Comparison of ENCODE assay signal across 8 mouse cellular contexts in the genomic region with DNA sequence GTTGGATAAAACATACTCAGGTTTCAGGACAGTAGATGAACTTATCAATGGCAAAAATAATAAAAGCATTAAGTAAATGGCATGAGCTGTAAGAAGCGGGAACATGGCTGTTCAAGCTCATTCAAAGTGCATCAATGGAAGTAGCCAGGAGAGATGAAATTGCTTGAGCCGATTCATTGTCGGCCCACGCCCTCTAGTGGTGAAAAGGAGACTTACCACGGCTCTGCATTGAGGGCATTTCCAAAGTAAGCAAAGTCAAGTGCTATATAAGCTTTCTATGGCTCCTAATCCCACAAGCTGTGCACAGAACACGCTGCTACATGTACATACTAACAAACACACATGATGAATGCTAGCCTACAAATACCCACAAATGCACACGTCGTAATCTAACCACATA. TPM values are rescaled to one million over a fixed set of nuclear protein-coding genes. Genes with fewer than 3 reads are reported as not detected.
DNase-seq lines count a peak whose midpoint lies in the region; ATAC-seq and TF ChIP-seq lines count a peak whose summit lies in the region.

No protein-coding gene starts in this region.

- H3K27ac ChIP-seq in liver, adult 2 months (replicated peaks; ENCODE audit: insufficient read depth, low read depth, low read length) = no peak overlapping the region
- no peak overlapping the region for H3K27ac ChIP-seq in neural tube, embryonic 11.5 days (ENCODE audit: low read depth, low read length)
- no peak overlapping the region for H3K27ac ChIP-seq in stomach, embryonic 15.5 days

- H3K4me3 ChIP-seq in liver, adult 2 months (ENCODE audit: insufficient read depth, low read depth, low read length) = no peak overlapping the region
- no peak overlapping the region for H3K4me3 ChIP-seq in neural tube, embryonic 11.5 days (ENCODE audit: low read depth, low read length)
- no peak overlapping the region for H3K4me3 ChIP-seq in stomach, embryonic 15.5 days (replicated peaks)

- H3K9ac ChIP-seq in liver, adult 2 months (ENCODE audit: low read depth, low read length) = no peak overlapping the region
- no peak overlapping the region for H3K9ac ChIP-seq in neural tube, embryonic 11.5 days (ENCODE audit: low read length)
- no peak overlapping the region for H3K9ac ChIP-seq in stomach, embryonic 15.5 days

- WGBS in liver, adult 2 months = 17% methylated on average over 8 of the region's 8 CpGs
- WGBS in neural tube, embryonic 11.5 days = 21% methylated on average over 8 of the region's 8 CpGs
- WGBS in stomach, embryonic 15.5 days = 15% methylated on average over 8 of the region's 8 CpGs

- no peak for ATAC-seq in neural tube, embryonic 11.5 days (ENCODE audit: insufficient read depth, low FRiP score, low TSS enrichment)
- peak; percentile 50; the same call in 1 of the 2 replicates for ATAC-seq in stomach, embryonic 15.5 days (ENCODE audit: insufficient read depth, low FRiP score, low read depth)

- peak; percentile 32 to 43 for DNase-seq in urinary bladder, adult 18-20 months (ENCODE audit: low spot score in 2 of 2)
- DNase-seq in urinary bladder, adult 2 months (ENCODE audit: low spot score) = no peak
- DNase-seq in cerebellum, postnatal 4 days (ENCODE audit: low spot score in 2 of 2) = peak; percentile 62 to 79
- DNase-seq in gastrocnemius, postnatal 14 days = peak; percentile 65
- peak; percentile 79 for DNase-seq in kidney, adult 9 months
- peak; percentile 51 for DNase-seq in liver, adult 2 months (ENCODE audit: extremely low read depth, low read depth, low spot score)
- DNase-seq in neural tube, embryonic 11.5 days (ENCODE audit: low spot score) = peak; percentile 75

- no peaks in the 10 kb centered on the region for H3K4me1 ChIP-seq in liver, adult 2 months (ENCODE audit: control insufficient read depth, insufficient read depth, low read length)
- H3K4me1 ChIP-seq in neural tube, embryonic 11.5 days (ENCODE audit: control insufficient read depth, insufficient read depth, low read length) = no peaks in the 10 kb centered on the region
- no peaks in the 10 kb centered on the region for H3K4me1 ChIP-seq in stomach, embryonic 15.5 days

- no peaks in the 10 kb centered on the region for H3K9me3 ChIP-seq in neural tube, embryonic 11.5 days (ENCODE audit: control insufficient read depth, low read length)
- no peaks in the 10 kb centered on the region for H3K9me3 ChIP-seq in stomach, embryonic 15.5 days

- no peaks in the 10 kb centered on the region; the same call in 1 of the 2 replicates for H3K27me3 ChIP-seq in liver, adult 2 months (ENCODE audit: control insufficient read depth, insufficient read depth, low read length)
- H3K27me3 ChIP-seq in neural tube, embryonic 11.5 days (ENCODE audit: control insufficient read depth, insufficient read depth, low read length) = no peaks in the 10 kb centered on the region
- H3K27me3 ChIP-seq in stomach, embryonic 15.5 days (replicated peaks) = no peaks in the 10 kb centered on the region

- H3K4me2 ChIP-seq in neural tube, embryonic 11.5 days (ENCODE audit: low read depth) = no peak overlapping the region
- no peak overlapping the region for H3K4me2 ChIP-seq in stomach, embryonic 15.5 days

- peak; percentile 76 for TF ChIP-seq CTCF in liver, adult 2 months (IDR thresholded peaks at IDR 0.05; ENCODE audit: low read depth, low read length)

- no peaks in the 10 kb centered on the region for H3K79me2 ChIP-seq in liver, adult 2 months (ENCODE audit: control insufficient read depth, insufficient read depth, low read length)

- intact Hi-C loops in gastrocnemius, postnatal 14 days (cut with DNase I; ENCODE audit: low total_unique reads) = loop anchor here (10.0 kb wide), 1 partner anchor 324 kb away; a partner anchor contains a TSS

- no peaks in the 10 kb centered on the region for H3K36me3 ChIP-seq in liver, adult 2 months (ENCODE audit: control insufficient read depth, insufficient read depth, low read length)
- no peaks in the 10 kb centered on the region for H3K36me3 ChIP-seq in neural tube, embryonic 11.5 days (ENCODE audit: control insufficient read depth, insufficient read depth, low read length)
- no peaks in the 10 kb centered on the region for H3K36me3 ChIP-seq in stomach, embryonic 15.5 days

- TF ChIP-seq POLR2A in liver, adult 2 months (IDR thresholded peaks at IDR 0.05; ENCODE audit: extremely low read depth, insufficient read depth, low read length) = no peak

RNA-seq across cellular contexts. Expression of a gene that starts 53.6 kb away (rescaled TPM):
- 0.80 and 1.1 TPM in 2 replicates for polyA plus RNA-seq in urinary bladder, adult 2 months (2012; rRNA removed)
- total RNA-seq in gastrocnemius, postnatal 14 days (2021) = under 1 TPM; 0.33 to 0.41 TPM
- 0.13 TPM in 1 of 2 replicates, not detected in the other for total RNA-seq in liver, adult 2 months (2014; rRNA removed)
- not detected in 2 replicates for polyA plus RNA-seq in liver, adult 2 months (2012; rRNA removed)
- polyA plus RNA-seq in neural tube, embryonic 11.5 days (2014; fragmentation: Nextera tagmentation; extraction: Ambion mirVana) = 0.53 and 1.4 TPM in 2 replicates
- polyA plus RNA-seq in stomach, embryonic 15.5 days (2015; fragmentation: Nextera tagmentation; extraction: Ambion mirVana) = 1.4 and 1.5 TPM in 2 replicates
